Mouse (Mus musculus) ovary, adult 18-20 months (tissue): ENCODE measurements around the gene Mdm1.
"Not testable (repeated sequence)": the region's sequence is repeated elsewhere in the genome, so short reads cannot be mapped to it uniquely, and the experiment has no call there.

Experiments
- DNase-seq: peaks from one replicate; pipeline ENCODE4 v3.0.0; 2022; ENCODE audit warnings: low spot score, mixed read lengths

The Mdm1 gene

GRCm38 (mm10) chr10:118122441-118123162, 19.0 kb upstream of the Mdm1 start:
- no peak for DNase-seq

GRCm38 (mm10) chr10:118125236-118125635, 16.4 kb upstream of the Mdm1 start:
- no peak for DNase-seq

- no peak for DNase-seq
Measured at GRCm38 (mm10) chr10:118125776-118126445, 15.7 kb upstream of the Mdm1 start.

GRCm38 (mm10) chr10:118129001-118129682, 12.5 kb upstream of the Mdm1 start:
- no peak for DNase-seq

- no peak for DNase-seq
Measured at GRCm38 (mm10) chr10:118130016-118130415, 11.6 kb upstream of the Mdm1 start.

- DNase-seq = no peak
Measured at GRCm38 (mm10) chr10:118132993-118133392, 8.6 kb upstream of the Mdm1 start.

GRCm38 (mm10) chr10:118138508-118138907, 3.1 kb upstream of the Mdm1 start:
- no peak for DNase-seq

- no peak for DNase-seq
Measured at GRCm38 (mm10) chr10:118139837-118140570, 1.6 kb upstream of the Mdm1 start.

- DNase-seq = no peak
Measured at GRCm38 (mm10) chr10:118141884-118142801, 532 bp downstream of the Mdm1 start.

- no peak for DNase-seq
Measured at GRCm38 (mm10) chr10:118149381-118149780, 7.8 kb downstream of the Mdm1 start.

- DNase-seq = no peak
Measured at GRCm38 (mm10) chr10:118150866-118151265, 9.3 kb downstream of the Mdm1 start.

- no peak for DNase-seq
Measured at GRCm38 (mm10) chr10:118155932-118156331, 14.3 kb downstream of the Mdm1 start.

GRCm38 (mm10) chr10:118161131-118161530, 19.5 kb downstream of the Mdm1 start:
- no peak for DNase-seq

- no peak for DNase-seq
Measured at GRCm38 (mm10) chr10:118169212-118169611, 27.6 kb downstream of the Mdm1 start.

GRCm38 (mm10) chr10:118172416-118172815, 30.8 kb downstream of the Mdm1 start:
- no peak for DNase-seq

- no peak for DNase-seq
Measured at GRCm38 (mm10) chr10:118172876-118173275, 31.3 kb downstream of the Mdm1 start.

GRCm38 (mm10) chr10:118175542-118175941, 33.9 kb downstream of the Mdm1 start:
- not testable (repeated sequence) for DNase-seq

GRCm38 (mm10) chr10:118178735-118179151, 37.1 kb downstream of the Mdm1 start:
- DNase-seq = no peak

GRCm38 (mm10) chr10:118179265-118179664, 37.7 kb downstream of the Mdm1 start:
- no peak for DNase-seq

GRCm38 (mm10) chr10:118195150-118195549, 53.5 kb downstream of the Mdm1 start:
- DNase-seq = not testable (repeated sequence)

GRCm38 (mm10) chr10:118204642-118205041, 63.0 kb downstream of the Mdm1 start, which contains the start of gene Il22:
Il22 (plus strand) TSS chr10:118204942.
- no peak for DNase-seq
